Mouse (Mus musculus) c-Kit-positive CD71-positive TER-119-negative erythroid progenitor cells, embryonic 14.5 days (primary cell): ENCODE data around the gene Trim66.

Experiments
- DNase-seq: peaks from one replicate; pipeline ENCODE4 v3.0.0-alpha.2; 2013; ENCODE audit warnings: low read depth

Gene Trim66

DNA sequence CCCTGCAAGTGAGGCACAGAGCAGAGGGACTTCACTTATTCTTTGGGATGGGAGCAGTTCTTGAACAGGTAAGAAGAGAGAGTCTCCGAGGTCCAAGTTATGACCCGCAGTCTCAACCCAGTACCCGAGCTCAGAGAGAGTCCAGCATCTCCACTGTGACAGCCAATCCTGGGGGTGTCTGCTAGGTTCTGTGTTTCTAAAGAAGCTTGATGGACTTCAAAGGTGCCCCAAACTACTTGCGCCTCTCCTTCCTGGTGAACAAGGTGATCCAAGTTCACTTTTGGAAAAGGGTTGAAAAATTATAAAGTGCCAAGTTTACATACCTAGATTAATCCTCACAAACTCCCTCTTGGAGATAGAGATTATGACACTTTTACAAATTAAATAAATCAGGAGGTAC lies at the start of gene Trim66:
Gene Trim66 (minus strand): TSS at position 101 of the 400 bp plus-strand sequence.
- DNase-seq = no peak

- no peak for DNase-seq
Observed at GRCm38 (mm10) chr7:109546726-109547125, 38.8 kb upstream of the Trim66 start.

GRCm38 (mm10) chr7:109546186-109546585 lies 38.3 kb upstream of the Trim66 start:
- no peak for DNase-seq

GRCm38 (mm10) chr7:109545255-109545993 lies 37.5 kb upstream of the Trim66 start:
- DNase-seq = no peak

GRCm38 (mm10) chr7:109544792-109545191 lies 36.9 kb upstream of the Trim66 start:
- DNase-seq = no peak

DNA sequence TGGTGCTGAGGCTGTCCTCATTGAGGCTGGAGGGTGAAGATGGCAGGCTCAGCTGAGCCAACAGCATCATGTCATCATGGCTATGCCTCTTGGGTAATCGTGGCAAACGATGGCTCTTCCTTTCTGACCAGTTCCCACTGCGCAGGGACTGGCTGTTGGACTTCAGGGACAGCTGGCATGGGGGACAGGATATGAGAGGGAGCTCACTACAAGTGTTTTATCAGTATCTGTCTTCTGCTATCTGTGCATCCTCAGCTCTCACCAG lies 34.4 kb upstream of the Trim66 start:
- DNase-seq = no peak

- no peak for DNase-seq
Observed at GRCm38 (mm10) chr7:109541609-109542363, 33.9 kb upstream of the Trim66 start.

DNA sequence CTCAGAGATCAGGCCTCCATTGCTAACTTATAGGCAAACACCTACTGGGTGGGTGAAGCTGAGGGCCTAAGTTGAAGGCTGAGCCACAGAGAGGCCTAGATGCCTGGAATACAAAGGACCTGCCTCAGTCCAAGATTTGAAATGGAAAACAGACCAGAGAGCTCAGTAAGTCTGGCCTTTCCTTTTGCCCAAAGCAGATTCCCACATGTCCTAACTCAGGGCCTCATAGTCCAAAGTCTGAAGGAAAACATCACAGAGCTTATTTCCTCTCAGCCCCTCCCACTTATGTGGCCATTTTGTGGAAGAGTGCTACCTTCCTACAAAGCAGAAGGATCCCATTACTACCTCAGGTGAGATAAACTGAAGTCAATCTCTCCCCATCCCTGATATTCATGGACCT lies 33.0 kb upstream of the Trim66 start:
- DNase-seq = no peak

DNA sequence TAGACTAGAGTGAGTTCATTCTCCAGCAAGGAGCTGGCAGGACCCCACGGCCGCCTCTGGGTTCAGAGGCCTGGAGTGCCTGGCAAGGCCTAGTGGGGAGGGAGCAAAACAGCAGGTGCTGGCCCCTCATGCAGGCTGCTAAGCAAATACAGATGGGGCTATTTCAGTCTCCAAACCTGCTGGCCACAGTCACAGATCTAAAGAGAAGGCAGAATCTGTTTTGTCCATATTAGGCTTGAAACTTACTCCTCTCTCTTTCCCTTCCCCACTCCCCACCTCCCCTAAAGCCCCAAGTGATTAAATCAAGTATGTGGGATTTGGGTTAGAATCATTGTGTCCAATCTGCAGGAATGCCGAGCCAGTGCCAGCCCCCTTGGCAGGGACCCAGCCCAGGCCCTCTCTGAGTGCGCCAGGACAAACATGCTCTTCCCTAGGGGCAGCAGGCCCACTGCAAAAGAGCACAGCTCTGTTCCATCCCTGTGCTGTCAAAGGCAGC lies 28.6 kb upstream of the Trim66 start:
- DNase-seq = no peak

- no peak for DNase-seq
Observed at GRCm38 (mm10) chr7:109534921-109535320, 27.0 kb upstream of the Trim66 start.

DNA sequence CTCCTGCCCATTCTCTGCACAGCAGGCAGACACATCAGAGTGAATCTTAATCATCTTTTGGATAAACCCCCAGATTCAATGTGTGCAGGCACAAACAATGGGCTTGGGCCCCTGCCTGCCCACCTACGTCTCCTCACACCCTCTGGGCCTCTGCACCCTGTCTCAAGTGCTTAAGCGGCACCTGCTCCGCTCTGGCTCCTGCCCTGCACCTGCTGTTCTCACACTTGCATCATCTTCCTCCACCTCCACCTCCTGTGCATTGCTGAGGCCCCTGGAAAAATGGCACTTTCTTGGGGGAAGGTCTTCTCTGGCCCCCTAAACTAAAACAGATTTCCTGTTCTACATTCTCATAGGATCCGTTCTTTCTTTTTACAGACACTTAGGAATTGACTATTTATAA lies 26.0 kb upstream of the Trim66 start:
- DNase-seq = no peak

- no peak for DNase-seq
Observed at GRCm38 (mm10) chr7:109533129-109533528, 25.2 kb upstream of the Trim66 start.

GRCm38 (mm10) chr7:109532691-109533090 lies 24.8 kb upstream of the Trim66 start:
- no peak for DNase-seq

DNA sequence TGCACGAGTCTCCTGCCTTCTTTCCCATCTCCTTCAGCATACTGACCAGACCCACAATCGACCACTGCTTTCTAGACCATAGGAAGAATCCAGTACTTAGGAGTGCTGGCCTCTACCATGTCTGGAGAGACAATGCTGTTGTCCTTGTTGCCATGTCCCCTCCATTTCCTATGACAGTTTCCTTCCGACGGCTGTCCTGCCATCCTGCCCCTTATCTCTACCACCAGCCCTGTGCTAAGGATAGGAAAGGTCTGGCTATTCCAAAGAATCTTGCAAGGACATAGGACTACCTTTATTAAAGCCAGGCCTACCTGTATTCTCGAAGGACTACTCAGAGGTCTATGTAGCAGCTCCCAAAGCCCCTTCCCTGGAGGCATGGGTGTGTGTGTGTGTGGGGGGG lies 23.6 kb upstream of the Trim66 start:
- no peak for DNase-seq

- no peak for DNase-seq
Observed at GRCm38 (mm10) chr7:109529741-109530140, 21.8 kb upstream of the Trim66 start.

GRCm38 (mm10) chr7:109528356-109528755 lies 20.4 kb upstream of the Trim66 start:
- no peak for DNase-seq

DNA sequence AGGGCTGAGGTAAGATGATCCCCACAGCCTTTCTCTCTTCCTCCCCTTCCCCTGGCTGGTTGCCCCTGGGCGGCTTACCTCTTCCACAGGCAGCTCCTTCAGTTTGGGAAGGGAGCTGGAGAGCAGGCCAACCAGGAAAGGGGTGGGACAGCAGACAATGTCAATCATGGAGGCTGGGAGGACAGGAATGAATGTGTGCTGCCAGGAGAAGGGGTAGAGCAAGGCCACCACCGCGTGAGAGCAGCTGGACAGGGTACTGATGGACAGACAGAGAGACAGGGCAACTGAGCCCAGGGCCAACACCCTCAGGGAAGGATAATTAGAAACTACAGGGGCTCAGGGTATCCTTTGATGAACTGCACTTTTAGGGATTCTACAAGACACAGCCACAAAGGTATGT lies 19.6 kb upstream of the Trim66 start:
- DNase-seq = no peak

DNA sequence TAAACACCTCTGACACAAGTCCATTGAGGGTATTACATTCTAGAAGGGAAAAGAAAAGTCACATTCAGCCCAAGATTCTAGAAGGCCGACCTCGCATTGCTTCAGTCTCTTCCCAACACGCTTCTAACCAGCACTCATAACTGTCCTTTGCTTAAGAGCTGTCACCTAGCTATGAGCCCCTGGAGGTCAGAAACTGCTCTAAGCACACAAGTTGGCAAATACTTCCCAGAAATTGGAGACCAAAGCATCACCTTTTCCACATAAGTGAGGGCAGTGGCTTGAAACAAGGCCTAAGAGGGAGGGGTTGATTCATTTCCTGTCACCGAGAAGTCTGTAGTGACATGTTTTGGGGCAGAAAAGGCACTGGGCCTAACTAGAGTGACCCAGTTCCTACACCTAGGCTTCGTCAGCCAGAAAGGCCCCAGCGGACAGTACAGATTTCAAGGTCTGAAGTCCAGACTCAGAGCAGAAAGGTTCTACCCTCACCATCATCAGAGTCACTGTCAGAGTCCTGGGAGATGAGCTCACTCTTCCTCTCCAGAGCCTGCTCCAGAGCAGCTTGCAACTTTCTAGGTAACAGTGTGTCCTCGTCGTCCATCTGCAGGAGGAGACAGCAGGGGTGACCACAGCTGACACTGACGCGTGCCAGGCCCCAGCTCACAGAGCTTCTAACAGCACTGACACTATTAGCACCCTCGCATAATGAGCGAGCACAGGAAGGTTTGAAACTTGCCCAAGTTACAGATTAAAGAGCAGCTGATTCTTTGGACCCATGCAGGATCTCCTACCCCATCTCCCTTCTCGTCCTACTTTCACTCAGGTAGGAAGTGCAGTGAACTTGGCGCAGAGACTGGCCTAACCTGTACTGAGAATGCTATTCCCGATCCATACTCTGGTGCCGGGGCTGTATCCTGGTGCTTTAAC lies 18.1 kb upstream of the Trim66 start:
- DNase-seq = no peak

DNA sequence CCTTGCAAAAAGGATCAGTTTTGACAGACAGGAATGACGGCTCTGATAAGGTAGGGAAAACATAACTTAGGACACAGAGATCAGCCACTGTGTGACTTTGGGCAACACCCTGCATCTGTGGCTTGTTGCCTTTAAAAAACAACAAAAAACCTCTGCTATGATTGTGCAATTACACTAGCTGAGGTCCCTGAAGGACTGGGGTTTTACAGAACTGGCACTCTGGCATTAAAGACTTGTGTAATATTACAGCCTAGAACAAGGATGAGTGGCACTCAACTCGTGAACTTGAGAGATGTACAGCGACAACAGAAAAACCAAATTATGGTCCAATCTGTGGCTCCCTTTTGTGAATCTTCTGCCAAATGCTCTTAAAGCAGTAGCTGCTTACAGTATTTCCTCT lies 16.8 kb upstream of the Trim66 start:
- DNase-seq = no peak

DNA sequence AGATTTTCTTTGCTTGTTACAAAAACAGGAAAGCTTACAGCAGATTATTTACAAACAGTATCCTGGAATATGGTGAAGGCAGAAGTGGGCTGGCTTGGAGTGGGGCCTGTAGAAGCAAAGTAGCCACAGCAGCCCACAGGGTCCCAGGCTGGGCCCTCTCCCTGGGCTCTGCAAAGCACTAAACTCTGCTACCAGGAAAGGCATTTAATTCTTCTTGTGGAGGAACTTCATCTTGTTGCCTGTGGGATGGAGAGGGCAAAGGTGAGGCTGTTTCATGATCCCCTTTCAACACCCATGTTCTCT lies 16.5 kb upstream of the Trim66 start:
- no peak for DNase-seq

- no peak for DNase-seq
Observed at GRCm38 (mm10) chr7:109523741-109524441, 16.0 kb upstream of the Trim66 start.

DNA sequence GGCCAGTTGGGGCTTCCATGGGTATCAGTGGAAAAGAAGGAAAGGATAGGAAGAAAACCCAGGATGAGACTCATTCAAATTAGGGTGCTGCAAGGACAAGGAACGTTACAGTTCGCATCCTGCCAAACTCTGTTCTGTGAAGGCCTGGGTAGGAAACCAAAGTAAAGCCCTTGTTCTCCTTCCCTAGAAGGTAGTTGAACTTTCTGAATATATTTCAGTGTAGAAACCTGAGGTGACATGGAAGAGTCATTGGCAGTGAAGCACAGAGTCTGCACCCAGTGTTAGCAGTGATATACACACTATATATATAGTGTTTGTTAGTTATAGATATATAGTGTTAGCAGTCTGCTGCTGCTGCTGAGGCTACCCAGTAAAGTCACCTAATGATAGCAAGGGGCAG lies 15.4 kb upstream of the Trim66 start:
- no peak for DNase-seq
